Mouse (Mus musculus) megakaryocyte, embryonic 14.5 days (primary cell): ENCODE measurements at regions not wholly inside any gene's neighbourhood (a gene's known extent, or its start where the extent isn't known, plus 50 kb on each side); places are given as distances from the start of the nearest gene placed in this dataset.

Experiments
- H3K27me3 ChIP-seq: replicated peaks from 2 replicates; pipeline ENCODE3; 2012; ENCODE audit warnings: inconsistent platforms
- H3K36me3 ChIP-seq: replicated peaks from 2 replicates; pipeline ENCODE3; 2012; ENCODE audit warnings: low read length, inconsistent platforms, mixed read lengths
- H3K4me1 ChIP-seq: 2 replicates; pipeline ENCODE4 v1.6.1; 2012; ENCODE audit warnings: inconsistent platforms
- H3K4me3 ChIP-seq: replicated peaks from 2 replicates; pipeline ENCODE3; 2012; ENCODE audit warnings: moderate library complexity, mild to moderate bottlenecking, inconsistent platforms
- H3K9me3 ChIP-seq: 2 replicates; pipeline ENCODE4 v1.6.1; 2012; ENCODE audit warnings: inconsistent platforms
- FLI1 ChIP-seq: IDR thresholded peaks from 2 replicates; pipeline ENCODE4 v1.6.1; 2012; ENCODE audit warnings: low read length, inconsistent platforms, mixed read lengths
- GATA1 ChIP-seq: IDR thresholded peaks from 3 replicates; pipeline ENCODE4 v1.6.1; 2012; ENCODE audit warnings: mixed read lengths, low read length, inconsistent platforms, borderline replicate concordance

- TF ChIP-seq GATA1 (no peak), FLI1 (no peak)
- Histone ChIP-seq H3K4me1 (peaks cover 11% of the 10 kb centered on the region), H3K9me3 (no peaks in the 10 kb centered on the region), H3K4me3 (no peak overlapping the region), H3K27me3 (peaks cover 67% of the 10 kb centered on the region), H3K36me3 (no peaks in the 10 kb centered on the region)
Measured at GRCm38 (mm10) chr14:25154180-25154579, 304.8 kb upstream of the Zmiz1 start.

GRCm38 (mm10) chr14:25155008-25155783, 303.8 kb upstream of the Zmiz1 start:
- H3K4me3 ChIP-seq: no peak overlapping the region
- no peak for TF ChIP-seq GATA1
- no peak for TF ChIP-seq FLI1
- peaks cover 11% of the 10 kb centered on the region for H3K4me1 ChIP-seq
- H3K9me3 ChIP-seq: no peaks in the 10 kb centered on the region
- H3K27me3 ChIP-seq: peaks cover 71% of the 10 kb centered on the region
- H3K36me3 ChIP-seq: no peaks in the 10 kb centered on the region

DNA sequence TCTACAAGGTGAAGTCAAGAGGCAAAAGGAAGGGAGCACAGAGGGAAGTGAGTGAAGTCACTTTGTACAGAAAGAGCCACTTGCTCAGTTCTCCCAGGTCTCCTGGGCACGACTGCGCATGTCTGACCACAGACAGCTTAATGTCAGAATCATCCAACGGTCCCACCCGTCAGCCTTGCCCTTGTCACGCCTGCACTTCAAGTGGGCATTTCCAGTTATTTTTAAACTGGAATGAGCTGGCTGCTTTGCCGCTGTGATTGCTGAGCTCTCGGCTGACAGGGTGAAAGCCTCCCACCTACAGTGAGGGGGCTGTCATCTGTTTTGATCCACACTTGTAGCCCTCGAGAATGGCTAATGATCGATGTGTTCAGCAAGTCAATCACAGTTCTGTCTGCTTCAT, 302.8 kb upstream of the Zmiz1 start:
- Histone ChIP-seq H3K36me3 (no peaks in the 10 kb centered on the region), H3K4me1 (peaks cover 5% of the 10 kb centered on the region), H3K27me3 (peaks cover 72% of the 10 kb centered on the region), H3K4me3 (no peak overlapping the region), H3K9me3 (no peaks in the 10 kb centered on the region)
- TF ChIP-seq FLI1: no peak
- no peak for TF ChIP-seq GATA1

GRCm38 (mm10) chr14:25161684-25162321, 297.2 kb upstream of the Zmiz1 start:
- no peak overlapping the region for H3K4me3 ChIP-seq
- H3K27me3 ChIP-seq: peaks cover 51% of the 10 kb centered on the region
- no peaks in the 10 kb centered on the region for H3K4me1 ChIP-seq
- no peaks in the 10 kb centered on the region for H3K9me3 ChIP-seq
- H3K36me3 ChIP-seq: no peaks in the 10 kb centered on the region
- no peak for TF ChIP-seq FLI1
- TF ChIP-seq GATA1: no peak

DNA sequence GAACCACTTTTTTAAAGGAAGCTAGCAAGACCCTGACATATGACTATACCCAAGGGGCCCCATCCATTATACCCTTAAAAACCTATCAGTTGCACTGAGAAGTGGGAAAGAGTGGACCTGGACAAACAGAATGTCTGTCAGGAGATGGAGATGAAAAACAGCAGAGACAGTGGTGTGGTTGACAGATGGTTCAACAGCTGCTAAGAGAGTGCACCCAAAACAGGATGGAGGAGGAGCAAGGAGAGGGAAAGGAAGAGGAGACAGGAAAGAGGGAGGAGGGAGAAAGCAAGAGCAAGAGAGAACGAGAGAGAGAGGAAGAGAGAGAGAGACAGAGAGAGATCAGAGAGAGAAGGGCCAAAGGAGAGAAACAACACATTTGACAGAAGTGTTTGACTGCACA, 292.8 kb upstream of the Zmiz1 start:
- H3K36me3 ChIP-seq: no peaks in the 10 kb centered on the region
- TF ChIP-seq GATA1: no peak
- TF ChIP-seq FLI1: no peak
- H3K4me1 ChIP-seq: no peaks in the 10 kb centered on the region
- H3K9me3 ChIP-seq: no peaks in the 10 kb centered on the region
- H3K27me3 ChIP-seq: peaks cover 52% of the 10 kb centered on the region
- H3K4me3 ChIP-seq: no peak overlapping the region

DNA sequence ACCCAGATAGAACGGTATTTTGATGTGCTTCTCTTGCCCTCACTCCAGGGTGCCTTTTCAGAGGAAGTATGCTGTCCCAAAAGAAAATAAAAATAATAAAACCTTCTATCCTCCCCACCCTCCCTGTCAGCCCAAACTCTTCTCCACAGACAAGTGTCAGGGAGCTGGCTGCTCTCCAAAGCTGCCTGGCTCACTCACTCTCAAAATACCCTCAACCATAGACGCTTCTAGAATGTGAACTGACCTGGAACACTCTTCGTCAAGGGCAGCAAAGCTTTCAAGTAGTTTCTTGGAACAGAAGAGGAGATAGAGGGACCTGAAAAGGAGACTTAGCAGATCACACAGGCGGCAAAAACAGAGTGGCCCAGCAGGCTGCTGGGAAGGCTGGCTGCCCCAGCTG, 291.4 kb upstream of the Zmiz1 start:
- no peaks in the 10 kb centered on the region for H3K9me3 ChIP-seq
- no peaks in the 10 kb centered on the region for H3K36me3 ChIP-seq
- no peak overlapping the region for H3K4me3 ChIP-seq
- H3K4me1 ChIP-seq: no peaks in the 10 kb centered on the region
- peaks cover 53% of the 10 kb centered on the region for H3K27me3 ChIP-seq
- TF ChIP-seq GATA1 (no peak), FLI1 (no peak)

GRCm38 (mm10) chr14:25168310-25168709, 290.7 kb upstream of the Zmiz1 start:
- H3K9me3 ChIP-seq: no peaks in the 10 kb centered on the region
- H3K4me3 ChIP-seq: no peak overlapping the region
- peaks cover 51% of the 10 kb centered on the region for H3K27me3 ChIP-seq
- TF ChIP-seq GATA1 (no peak), FLI1 (no peak)
- H3K36me3 ChIP-seq: no peaks in the 10 kb centered on the region
- H3K4me1 ChIP-seq: no peaks in the 10 kb centered on the region

GRCm38 (mm10) chr14:25173281-25173680, 285.7 kb upstream of the Zmiz1 start:
- no peak overlapping the region for H3K4me3 ChIP-seq
- H3K4me1 ChIP-seq: no peaks in the 10 kb centered on the region
- H3K9me3 ChIP-seq: no peaks in the 10 kb centered on the region
- no peaks in the 10 kb centered on the region for H3K36me3 ChIP-seq
- peaks cover 56% of the 10 kb centered on the region for H3K27me3 ChIP-seq
- no peak for TF ChIP-seq FLI1
- no peak for TF ChIP-seq GATA1

GRCm38 (mm10) chr14:25173873-25174272, 285.1 kb upstream of the Zmiz1 start:
- Histone ChIP-seq H3K9me3 (no peaks in the 10 kb centered on the region), H3K36me3 (no peaks in the 10 kb centered on the region), H3K4me3 (no peak overlapping the region), H3K27me3 (peaks cover 55% of the 10 kb centered on the region), H3K4me1 (no peaks in the 10 kb centered on the region)
- no peak for TF ChIP-seq FLI1

GRCm38 (mm10) chr14:25174402-25174801, 284.6 kb upstream of the Zmiz1 start:
- no peaks in the 10 kb centered on the region for H3K4me1 ChIP-seq
- no peaks in the 10 kb centered on the region for H3K9me3 ChIP-seq
- peaks cover 56% of the 10 kb centered on the region for H3K27me3 ChIP-seq
- H3K4me3 ChIP-seq: no peak overlapping the region
- H3K36me3 ChIP-seq: no peaks in the 10 kb centered on the region
- TF ChIP-seq GATA1: no peak
- TF ChIP-seq FLI1: no peak
